Mouse (Mus musculus): ENCODE measurements around the gene Cabp2. TPM values are rescaled to one million over a fixed set of nuclear protein-coding genes. Genes with fewer than 3 reads are reported as not detected.

The Cabp2 gene
- polyA plus RNA-seq, 1 experiment from 2014 or later: 1.7 TPM

DNA sequence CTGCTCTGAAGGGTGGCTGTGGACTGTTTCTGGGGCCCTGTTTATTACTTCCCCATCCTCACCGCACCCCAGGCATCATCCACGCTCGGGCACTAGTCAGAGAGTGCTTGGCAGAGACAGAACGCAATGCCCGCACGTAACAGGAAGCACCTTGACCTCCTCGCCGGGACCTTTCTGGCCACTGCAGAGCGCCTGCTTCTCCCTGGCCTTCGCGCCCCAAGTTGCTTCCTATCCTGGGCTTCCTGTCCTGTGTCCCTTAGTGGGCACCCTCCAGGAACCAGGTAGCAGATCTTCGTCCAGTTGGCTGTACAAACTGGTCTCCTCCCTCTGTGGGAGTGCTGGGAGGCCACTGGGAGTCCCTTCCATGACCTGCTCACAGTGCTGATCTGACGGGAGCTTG, 17.0 kb downstream of the Cabp2 start:
- H3K36me3 ChIP-seq: no peaks in the 10 kb centered on the region
- H3K4me2 ChIP-seq (replicated peaks): peak overlapping the region; percentile 95
- peaks cover 10% of the 10 kb centered on the region for H3K27me3 ChIP-seq (replicated peaks)
- H3K4me1 ChIP-seq (replicated peaks): peaks cover 41% of the 10 kb centered on the region
- no peak overlapping the region for H3K27ac ChIP-seq
- H3K4me3 ChIP-seq (replicated peaks): 0 out of 2 replicates have a peak overlapping the region, but pooled peaks have one; percentile 66
- 81% methylated on average over 13 of the region's 13 CpGs for WGBS
- no peak for ATAC-seq
- H3K9me3 ChIP-seq: no peaks in the 10 kb centered on the region
- no peak overlapping the region for H3K9ac ChIP-seq

DNA sequence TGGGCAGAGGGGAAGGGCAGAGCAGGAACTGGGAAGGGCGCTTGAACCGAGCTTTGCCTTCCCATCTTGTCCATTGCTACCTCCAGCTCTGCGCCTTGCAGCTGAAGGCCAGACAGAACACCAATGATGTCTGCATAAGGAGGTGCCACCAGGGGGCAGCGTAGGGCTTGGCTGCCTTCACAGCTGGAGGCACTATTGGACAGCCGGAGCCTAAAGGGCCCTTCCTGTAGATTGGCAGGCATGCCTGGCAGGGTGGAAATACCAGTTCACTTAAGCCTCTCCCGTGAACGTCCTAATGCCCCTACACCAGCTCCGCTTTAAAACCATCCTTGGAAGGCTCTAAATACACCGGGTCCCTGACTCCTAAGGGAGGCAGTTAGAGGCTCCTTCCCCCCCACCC, 17.7 kb downstream of the Cabp2 start:
- peaks cover 41% of the 10 kb centered on the region for H3K4me1 ChIP-seq (replicated peaks)
- H3K36me3 ChIP-seq: no peaks in the 10 kb centered on the region
- H3K4me2 ChIP-seq (replicated peaks): peak overlapping the region; percentile 95
- H3K9me3 ChIP-seq: no peaks in the 10 kb centered on the region
- no peak overlapping the region for H3K9ac ChIP-seq
- peak overlapping the region; percentile 33 for H3K27ac ChIP-seq
- no peak overlapping the region for H3K4me3 ChIP-seq (replicated peaks)
- peaks cover 10% of the 10 kb centered on the region for H3K27me3 ChIP-seq (replicated peaks)
- WGBS: 15% methylated on average over 9 of the region's 9 CpGs
- 0 out of 2 replicates have a peak, but pooled peaks have one; percentile 5 for ATAC-seq

DNA sequence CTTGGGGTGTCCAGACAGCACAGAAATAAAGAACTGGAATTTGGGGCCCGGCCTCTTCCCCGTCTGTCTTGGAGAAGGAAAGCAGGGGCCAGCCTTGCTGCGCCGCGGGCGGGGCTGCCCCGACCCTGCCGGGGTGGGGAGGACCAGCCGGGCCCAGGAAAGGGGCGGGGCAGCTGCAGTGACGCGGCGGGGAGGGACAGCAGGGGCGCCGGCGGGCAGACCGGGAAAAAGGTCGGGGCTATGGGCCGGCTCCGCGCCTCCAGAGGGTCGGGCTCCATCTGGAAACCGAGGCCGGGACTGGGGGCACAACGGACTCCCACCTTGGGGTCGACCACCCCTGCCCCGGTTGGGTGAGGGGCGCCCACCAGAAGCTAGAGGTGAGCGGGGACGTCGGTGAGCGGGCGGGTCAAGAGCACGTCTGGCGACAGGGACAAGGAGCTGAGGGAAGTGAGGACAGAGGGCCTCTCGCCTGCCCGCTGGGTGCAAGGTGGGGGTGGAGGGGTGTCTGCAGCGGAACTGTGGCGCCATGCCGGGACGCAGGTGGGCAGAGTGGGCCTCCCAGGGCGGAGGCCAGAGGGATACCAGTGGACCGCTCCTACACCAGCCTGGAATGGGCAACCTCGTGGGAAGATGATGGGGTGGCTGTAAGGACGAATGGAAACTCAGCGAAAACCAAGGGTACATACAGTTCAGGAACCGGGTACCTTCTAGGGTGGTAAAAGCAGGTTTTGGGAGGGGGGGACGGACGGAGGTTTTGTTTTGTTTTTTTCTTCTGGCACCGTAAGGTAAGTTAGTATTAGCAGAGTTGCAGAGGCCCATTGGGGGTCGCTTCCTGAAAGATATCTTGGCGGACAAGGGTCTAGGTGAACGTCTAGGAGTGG, 18.7 kb downstream of the Cabp2 start, which contains the start of gene Pitpnm1:
Gene Pitpnm1 (plus strand): TSS at position 162 of the 881 bp plus-strand sequence.
- ATAC-seq: peak; percentile 30
- 0 out of 2 replicates have a peak, but pooled peaks cover 3% of the 10 kb centered on the region for H3K36me3 ChIP-seq
- H3K4me2 ChIP-seq (replicated peaks): peak within 1 kb of the TSS; percentile 95
- H3K27ac ChIP-seq: peak within 1 kb of the TSS; percentile 33
- H3K9me3 ChIP-seq: no peaks in the 10 kb centered on the region
- peak within 1 kb of the TSS; percentile 53 for H3K9ac ChIP-seq
- 1% methylated on average over 53 of the region's 53 CpGs for WGBS
- peak within 1 kb of the TSS; percentile 52 for H3K4me3 ChIP-seq (replicated peaks)
- peaks cover 41% of the 10 kb centered on the region for H3K4me1 ChIP-seq (replicated peaks)
- H3K27me3 ChIP-seq (replicated peaks): peaks cover 10% of the 10 kb centered on the region

DNA sequence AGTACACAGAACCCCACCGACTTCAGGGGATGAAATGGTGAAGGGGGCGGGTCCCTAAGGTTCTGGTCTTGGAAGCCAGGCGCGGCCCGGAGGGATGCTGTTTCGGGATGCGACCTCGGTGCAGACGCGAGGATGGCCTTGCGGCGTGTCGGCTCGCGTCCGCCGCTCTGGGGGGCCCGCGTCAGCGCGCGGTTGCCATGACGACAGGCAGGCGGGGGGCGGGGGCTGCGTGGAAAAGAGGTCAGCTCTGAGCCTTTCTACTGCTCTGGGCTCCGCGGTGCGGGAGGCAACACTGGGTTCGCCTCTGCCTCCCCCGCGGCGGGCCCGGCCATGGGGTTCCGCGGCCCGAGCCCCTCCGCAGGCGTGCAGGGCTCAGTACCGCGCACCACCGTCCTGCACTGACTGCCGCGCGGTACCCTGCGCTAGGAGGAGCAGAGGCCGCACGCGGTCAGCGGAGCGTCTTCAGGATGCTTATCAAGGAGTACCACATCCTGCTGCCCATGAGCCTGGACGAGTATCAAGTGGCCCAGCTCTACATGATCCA, 19.4 kb downstream of the Cabp2 start:
- Histone ChIP-seq H3K27ac (no peak overlapping the region), H3K4me1 (replicated peaks) (peaks cover 41% of the 10 kb centered on the region), H3K9me3 (no peaks in the 10 kb centered on the region), H3K27me3 (replicated peaks) (peaks cover 10% of the 10 kb centered on the region), H3K9ac (peak overlapping the region; percentile 53), H3K36me3 (0 out of 2 replicates have a peak, but pooled peaks cover 3% of the 10 kb centered on the region), H3K4me2 (replicated peaks) (peak overlapping the region; percentile 95), H3K4me3 (replicated peaks) (peak overlapping the region; percentile 52)
- no peak for ATAC-seq
- 2% methylated on average over 52 of the region's 52 CpGs for WGBS

DNA sequence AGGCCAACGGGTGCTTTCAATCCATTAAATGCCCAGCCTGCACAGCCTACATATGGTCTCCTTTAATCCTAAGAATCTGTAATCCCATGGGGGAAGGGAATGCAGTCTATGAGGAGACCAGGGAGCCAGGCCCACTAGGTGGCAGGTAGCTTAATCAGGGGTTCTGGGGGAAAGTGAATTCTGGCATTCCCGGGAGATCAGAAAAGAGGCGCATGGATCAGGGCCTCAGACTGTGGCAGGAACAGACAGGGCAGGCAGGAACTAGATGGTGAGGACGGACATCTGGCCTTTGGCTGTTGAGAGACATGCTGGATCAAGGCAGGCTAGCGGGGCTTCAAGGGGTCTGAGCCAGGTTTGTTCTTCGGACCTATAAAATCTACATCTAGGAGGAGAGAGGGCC, 20.1 kb downstream of the Cabp2 start:
- no peak overlapping the region for H3K27ac ChIP-seq
- 0 out of 2 replicates have a peak, but pooled peaks cover 3% of the 10 kb centered on the region for H3K36me3 ChIP-seq
- H3K4me3 ChIP-seq (replicated peaks): peak overlapping the region; percentile 52; the same call in 1 of the 2 replicates
- peaks cover 10% of the 10 kb centered on the region for H3K27me3 ChIP-seq (replicated peaks)
- H3K9ac ChIP-seq: no peak overlapping the region
- no peaks in the 10 kb centered on the region for H3K9me3 ChIP-seq
- WGBS: 76% methylated on average over 6 of the region's 6 CpGs
- H3K4me2 ChIP-seq (replicated peaks): peak overlapping the region; percentile 95
- H3K4me1 ChIP-seq (replicated peaks): peaks cover 38% of the 10 kb centered on the region
- no peak for ATAC-seq

DNA sequence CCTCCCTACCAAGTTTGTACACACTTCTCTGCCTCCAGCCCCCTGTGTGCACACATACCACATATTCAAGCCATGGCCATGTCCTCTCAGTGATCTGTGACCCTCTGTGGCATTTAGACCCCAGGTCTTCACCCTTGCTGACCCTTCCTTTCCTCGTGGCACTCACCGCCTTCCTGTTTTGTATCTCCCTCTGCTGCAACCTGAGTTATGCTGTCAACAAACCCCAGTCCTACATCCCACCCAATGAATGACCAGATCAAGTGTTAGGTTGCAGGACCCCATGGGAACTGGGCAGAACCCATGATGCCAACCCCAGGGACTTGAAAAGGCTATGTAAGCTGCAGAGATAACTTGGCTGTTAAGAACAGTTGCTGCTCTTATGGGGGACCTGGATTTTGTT, 20.7 kb downstream of the Cabp2 start:
- Histone ChIP-seq H3K36me3 (0 out of 2 replicates have a peak, but pooled peaks cover 3% of the 10 kb centered on the region), H3K4me1 (replicated peaks) (peaks cover 38% of the 10 kb centered on the region), H3K9me3 (no peaks in the 10 kb centered on the region), H3K4me3 (replicated peaks) (no peak overlapping the region), H3K27ac (no peak overlapping the region), H3K9ac (no peak overlapping the region), H3K4me2 (replicated peaks) (no peak overlapping the region), H3K27me3 (replicated peaks) (peaks cover 10% of the 10 kb centered on the region)
- 74% methylated on average over 2 of the region's 2 CpGs for WGBS
- no peak for ATAC-seq

DNA sequence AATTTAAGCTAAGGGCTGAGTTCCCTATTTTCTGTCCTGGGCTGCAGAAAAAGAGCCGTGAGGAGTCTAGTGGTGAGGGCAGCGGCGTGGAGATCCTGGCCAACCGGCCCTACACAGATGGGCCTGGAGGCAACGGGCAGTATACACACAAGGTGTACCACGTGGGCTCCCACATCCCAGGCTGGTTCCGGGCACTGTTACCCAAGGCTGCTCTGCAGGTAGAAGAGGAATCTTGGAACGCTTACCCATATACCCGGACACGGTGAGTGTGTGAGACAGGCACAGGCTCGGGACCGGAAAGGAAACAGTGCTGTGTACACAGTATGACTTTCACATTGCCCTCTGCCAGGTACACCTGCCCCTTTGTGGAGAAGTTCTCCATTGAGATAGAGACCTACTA, 21.2 kb downstream of the Cabp2 start:
- H3K4me3 ChIP-seq (replicated peaks): no peak overlapping the region
- no peak overlapping the region for H3K27ac ChIP-seq
- no peaks in the 10 kb centered on the region for H3K9me3 ChIP-seq
- H3K27me3 ChIP-seq (replicated peaks): peaks cover 10% of the 10 kb centered on the region
- no peak for ATAC-seq
- H3K36me3 ChIP-seq: 0 out of 2 replicates have a peak, but pooled peaks cover 3% of the 10 kb centered on the region
- peaks cover 36% of the 10 kb centered on the region for H3K4me1 ChIP-seq (replicated peaks)
- WGBS: 91% methylated on average over 12 of the region's 12 CpGs
- H3K9ac ChIP-seq: no peak overlapping the region
- H3K4me2 ChIP-seq (replicated peaks): no peak overlapping the region

DNA sequence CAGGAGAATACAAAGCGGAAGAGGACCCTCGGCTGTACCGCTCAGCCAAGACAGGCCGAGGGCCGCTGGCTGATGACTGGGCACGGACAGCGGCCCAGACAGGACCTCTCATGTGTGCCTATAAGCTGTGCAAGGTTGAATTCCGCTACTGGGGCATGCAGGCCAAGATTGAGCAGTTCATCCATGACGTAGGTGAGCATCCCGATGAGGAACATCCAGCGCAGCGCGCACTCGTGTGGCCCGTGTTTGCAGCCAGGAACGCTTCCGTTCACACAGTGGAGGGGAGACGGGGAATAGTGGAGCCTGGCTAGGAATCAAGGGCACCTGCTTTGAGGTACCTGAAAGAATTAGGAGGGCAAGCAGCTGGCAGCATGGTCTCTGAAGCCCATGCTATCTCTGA, 21.9 kb downstream of the Cabp2 start:
- Histone ChIP-seq H3K36me3 (0 out of 2 replicates have a peak, but pooled peaks cover 3% of the 10 kb centered on the region), H3K27ac (no peak overlapping the region), H3K9me3 (no peaks in the 10 kb centered on the region), H3K9ac (no peak overlapping the region), H3K27me3 (replicated peaks) (peaks cover 10% of the 10 kb centered on the region), H3K4me1 (replicated peaks) (peaks cover 30% of the 10 kb centered on the region), H3K4me3 (replicated peaks) (no peak overlapping the region), H3K4me2 (replicated peaks) (no peak overlapping the region)
- 94% methylated on average over 18 of the region's 18 CpGs for WGBS
- no peak for ATAC-seq

DNA sequence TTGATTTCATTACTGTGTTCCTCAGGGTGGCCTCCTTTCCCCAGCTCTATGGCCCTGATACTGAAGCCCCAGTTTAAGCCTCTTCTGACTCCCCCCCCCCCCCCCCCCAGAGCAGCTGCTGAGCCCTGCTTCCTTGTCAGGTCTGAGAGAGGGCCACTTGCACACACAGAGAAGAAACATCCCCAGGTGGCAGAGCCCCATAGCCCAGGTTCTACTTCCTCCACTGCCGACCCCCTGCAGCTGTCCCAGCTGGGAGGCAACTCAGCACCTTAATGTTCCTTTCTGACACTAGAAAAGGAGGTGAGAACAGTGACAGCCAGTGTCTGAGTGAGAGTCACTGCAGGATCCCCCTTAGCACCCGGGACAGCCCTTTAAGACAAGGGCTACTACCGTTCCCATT, 22.4 kb downstream of the Cabp2 start:
- no peak overlapping the region for H3K4me2 ChIP-seq (replicated peaks)
- ATAC-seq: no peak
- 68% methylated on average over 3 of the region's 3 CpGs for WGBS
- no peak overlapping the region for H3K27ac ChIP-seq
- H3K9ac ChIP-seq: no peak overlapping the region
- peaks cover 10% of the 10 kb centered on the region for H3K27me3 ChIP-seq (replicated peaks)
- H3K4me3 ChIP-seq (replicated peaks): no peak overlapping the region
- 0 out of 2 replicates have a peak, but pooled peaks cover 3% of the 10 kb centered on the region for H3K36me3 ChIP-seq
- H3K9me3 ChIP-seq: no peaks in the 10 kb centered on the region
- H3K4me1 ChIP-seq (replicated peaks): peaks cover 26% of the 10 kb centered on the region

DNA sequence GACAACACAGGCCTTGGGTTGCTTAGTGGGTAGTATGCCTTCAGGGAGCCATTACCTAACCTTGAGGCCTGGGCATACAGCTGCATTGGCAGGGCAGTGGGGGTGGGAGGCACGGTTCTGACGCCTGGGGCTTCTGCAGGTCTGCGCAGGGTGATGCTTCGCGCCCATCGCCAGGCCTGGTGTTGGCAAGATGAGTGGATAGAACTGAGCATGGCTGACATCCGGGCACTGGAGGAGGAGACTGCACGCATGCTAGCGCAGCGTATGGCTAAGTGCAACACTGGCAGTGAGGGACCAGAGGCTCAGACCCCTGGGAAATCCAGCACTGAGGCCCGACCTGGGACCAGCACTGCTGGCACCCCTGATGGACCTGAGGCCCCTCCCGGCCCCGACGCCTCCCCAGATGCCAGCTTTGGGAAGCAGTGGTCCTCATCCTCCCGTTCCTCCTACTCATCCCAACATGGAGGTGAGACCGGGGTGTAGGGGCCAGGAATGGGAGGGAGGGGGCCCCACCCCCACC, 23.4 kb downstream of the Cabp2 start:
- H3K9me3 ChIP-seq: no peaks in the 10 kb centered on the region
- H3K27me3 ChIP-seq (replicated peaks): peaks cover 10% of the 10 kb centered on the region
- H3K27ac ChIP-seq: no peak overlapping the region
- ATAC-seq: no peak
- 90% methylated on average over 16 of the region's 16 CpGs for WGBS
- H3K4me2 ChIP-seq (replicated peaks): no peak overlapping the region
- peaks cover 17% of the 10 kb centered on the region for H3K4me1 ChIP-seq (replicated peaks)
- 0 out of 2 replicates have a peak, but pooled peaks cover 3% of the 10 kb centered on the region for H3K36me3 ChIP-seq
- H3K9ac ChIP-seq: no peak overlapping the region
- H3K4me3 ChIP-seq (replicated peaks): no peak overlapping the region

DNA sequence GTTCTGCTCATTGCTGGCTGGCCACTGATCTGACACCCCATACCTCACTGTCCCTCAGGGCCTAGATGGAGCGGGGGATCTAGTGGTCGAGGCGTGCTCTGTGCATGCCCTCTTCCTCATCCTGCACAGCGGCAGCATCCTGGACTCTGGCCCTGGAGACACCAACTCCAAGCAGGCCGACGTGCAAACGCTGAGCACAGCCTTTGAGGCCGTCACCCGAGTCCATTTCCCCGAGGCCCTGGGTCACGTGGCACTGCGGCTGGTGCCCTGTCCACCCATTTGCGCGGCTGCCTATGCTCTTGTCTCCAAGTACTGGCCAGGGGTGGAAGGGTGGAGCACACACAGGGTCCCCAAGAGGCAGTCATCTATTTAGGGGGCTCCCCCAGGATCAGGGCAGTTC, 25.3 kb downstream of the Cabp2 start:
- Histone ChIP-seq H3K36me3 (0 out of 2 replicates have a peak, but pooled peaks cover 3% of the 10 kb centered on the region), H3K27ac (no peak overlapping the region), H3K4me1 (replicated peaks) (no peaks in the 10 kb centered on the region), H3K9me3 (no peaks in the 10 kb centered on the region), H3K27me3 (replicated peaks) (no peaks in the 10 kb centered on the region; the same call in 1 of the 2 replicates), H3K4me3 (replicated peaks) (no peak overlapping the region), H3K4me2 (replicated peaks) (no peak overlapping the region), H3K9ac (no peak overlapping the region)
- no peak for ATAC-seq
- 90% methylated on average over 14 of the region's 14 CpGs for WGBS

DNA sequence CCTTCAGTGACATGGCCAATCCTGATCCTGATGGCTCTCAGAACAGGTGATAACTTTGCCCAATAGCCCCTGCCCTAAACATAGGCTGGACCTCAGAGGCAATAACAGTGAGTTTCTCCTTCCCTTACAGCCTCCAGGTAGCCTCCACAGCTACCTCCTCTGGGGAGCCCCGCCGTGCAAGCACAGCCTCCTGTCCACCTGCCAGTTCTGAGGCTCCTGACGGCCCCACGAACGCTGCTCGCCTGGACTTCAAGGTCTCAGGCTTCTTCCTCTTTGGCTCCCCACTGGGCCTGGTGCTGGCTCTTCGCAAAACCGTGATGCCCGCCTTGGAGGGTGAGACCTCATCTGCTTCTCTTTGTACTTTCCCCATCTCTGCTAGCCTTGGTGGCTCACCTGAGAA, 27.2 kb downstream of the Cabp2 start:
- no peaks in the 10 kb centered on the region for H3K27me3 ChIP-seq (replicated peaks)
- ATAC-seq: no peak
- no peak overlapping the region for H3K27ac ChIP-seq
- 0 out of 2 replicates have a peak, but pooled peaks cover 3% of the 10 kb centered on the region for H3K36me3 ChIP-seq
- no peak overlapping the region for H3K9ac ChIP-seq
- WGBS: 91% methylated on average over 9 of the region's 9 CpGs
- no peak overlapping the region for H3K4me2 ChIP-seq (replicated peaks)
- peaks cover 11% of the 10 kb centered on the region for H3K4me1 ChIP-seq (replicated peaks)
- H3K9me3 ChIP-seq: no peaks in the 10 kb centered on the region
- no peak overlapping the region for H3K4me3 ChIP-seq (replicated peaks)

Data from intestine, embryonic 15.5 days (tissue).